Comparison of ENCODE assay signal across 8 mouse cellular contexts in the genomic region with DNA sequence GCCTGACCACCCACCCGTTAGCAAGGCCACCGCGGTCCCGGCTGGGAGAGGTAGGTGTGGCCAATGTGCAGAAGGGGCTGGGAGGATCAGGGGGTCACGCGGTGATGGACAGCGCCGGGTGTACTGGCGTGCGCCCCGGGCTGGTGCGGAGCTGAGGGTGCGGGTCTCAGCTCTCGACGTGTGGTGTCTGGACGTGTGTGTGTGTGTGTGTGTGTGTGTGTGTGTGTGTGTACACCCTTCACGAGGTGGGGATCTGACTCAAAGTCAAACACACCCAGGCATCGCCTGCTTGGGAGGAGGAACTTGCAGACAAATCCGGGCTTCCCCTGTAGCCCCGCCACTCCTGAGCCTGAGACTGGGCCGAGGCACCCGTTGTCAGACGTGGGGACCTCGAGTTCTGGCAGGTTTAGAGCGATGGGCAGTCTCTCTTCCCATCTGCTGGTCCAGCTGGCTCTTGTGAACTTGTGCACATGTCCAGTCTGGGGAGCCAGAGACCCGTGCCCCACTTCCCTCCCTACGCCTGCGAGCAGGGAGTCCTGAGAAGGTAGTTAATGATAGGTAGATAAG. TPM values are rescaled to one million over a fixed set of nuclear protein-coding genes. Genes with fewer than 3 reads are reported as not detected.
DNase-seq lines count a peak whose midpoint lies in the region; ATAC-seq and TF ChIP-seq lines count a peak whose summit lies in the region.

Cygb (minus strand) TSS at position 59 of the 567 bp plus-strand sequence.

- no peak for TF ChIP-seq CTCF in hindbrain, postnatal 0 days (IDR thresholded peaks at IDR 0.05; ENCODE audit: low read depth)

- DNase-seq in lung, postnatal 25 days (ENCODE audit: low spot score): no peak
- peak; percentile 89 for DNase-seq in cerebellum, adult 11-12 months
- peak; percentile 58 for DNase-seq in gastrocnemius, postnatal 14 days
- peak; percentile 51 for DNase-seq in hindbrain, postnatal 0 days (ENCODE audit: low spot score)
- no peak for DNase-seq in spleen, postnatal 36 days (ENCODE audit: low spot score in 2 of 2)

- intact Hi-C loops in gastrocnemius, postnatal 14 days (cut with DNase I; ENCODE audit: low total_unique reads): no loop called here

- no peaks in the 10 kb centered on the region for H3K36me3 ChIP-seq in lung, embryonic 15.5 days
- no peaks in the 10 kb centered on the region; the same call in 1 of the 2 replicates for H3K36me3 ChIP-seq in hindbrain, postnatal 0 days (ENCODE audit: insufficient read depth, low read length)
- no peaks in the 10 kb centered on the region for H3K36me3 ChIP-seq in liver, embryonic 15.5 days (replicated peaks)
- H3K36me3 ChIP-seq in stomach, embryonic 15.5 days: no peaks in the 10 kb centered on the region

- H3K4me3 ChIP-seq in lung, embryonic 15.5 days: peak within 1 kb of the TSS; percentile 52
- H3K4me3 ChIP-seq in hindbrain, postnatal 0 days (ENCODE audit: low read length): peak within 1 kb of the TSS; percentile 64
- peak within 1 kb of the TSS; percentile 38 for H3K4me3 ChIP-seq in liver, embryonic 15.5 days (replicated peaks)
- peak within 1 kb of the TSS; percentile 56 for H3K4me3 ChIP-seq in stomach, embryonic 15.5 days (replicated peaks)

- peaks cover 34% of the 10 kb centered on the region for H3K27me3 ChIP-seq in lung, embryonic 15.5 days
- no peaks in the 10 kb centered on the region for H3K27me3 ChIP-seq in hindbrain, postnatal 0 days (ENCODE audit: insufficient read depth, low read length)
- peaks cover 70% of the 10 kb centered on the region for H3K27me3 ChIP-seq in liver, embryonic 15.5 days
- peaks cover 27% of the 10 kb centered on the region for H3K27me3 ChIP-seq in stomach, embryonic 15.5 days (replicated peaks)

- H3K9me3 ChIP-seq in lung, embryonic 15.5 days: no peaks in the 10 kb centered on the region
- H3K9me3 ChIP-seq in hindbrain, postnatal 0 days (ENCODE audit: low read length): no peaks in the 10 kb centered on the region
- no peaks in the 10 kb centered on the region for H3K9me3 ChIP-seq in liver, embryonic 15.5 days (replicated peaks)
- H3K9me3 ChIP-seq in stomach, embryonic 15.5 days: no peaks in the 10 kb centered on the region

- H3K4me2 ChIP-seq in lung, embryonic 15.5 days: peak within 1 kb of the TSS; percentile 97
- peak within 1 kb of the TSS; percentile 95 for H3K4me2 ChIP-seq in hindbrain, postnatal 0 days (ENCODE audit: low read depth, low read length)
- peak within 1 kb of the TSS; percentile 59 for H3K4me2 ChIP-seq in liver, embryonic 15.5 days
- H3K4me2 ChIP-seq in stomach, embryonic 15.5 days: peak within 1 kb of the TSS; percentile 94

- WGBS in lung, embryonic 15.5 days: 6% methylated on average over 27 of the region's 28 CpGs
- WGBS in hindbrain, postnatal 0 days: 5% methylated on average over 28 of the region's 28 CpGs
- WGBS in liver, embryonic 15.5 days (ENCODE audit: insufficient replicate concordance): 6% methylated on average over 27 of the region's 28 CpGs
- 6% methylated on average over 28 of the region's 28 CpGs for WGBS in stomach, embryonic 15.5 days

- peaks cover 38% of the 10 kb centered on the region for H3K4me1 ChIP-seq in lung, embryonic 15.5 days
- H3K4me1 ChIP-seq in hindbrain, postnatal 0 days (ENCODE audit: insufficient read depth, low read length): peaks cover 25% of the 10 kb centered on the region
- peaks cover 28% of the 10 kb centered on the region for H3K4me1 ChIP-seq in liver, embryonic 15.5 days (replicated peaks)
- peaks cover 36% of the 10 kb centered on the region for H3K4me1 ChIP-seq in stomach, embryonic 15.5 days

- no peak for ATAC-seq in lung, embryonic 15.5 days (ENCODE audit: borderline replicate concordance, extremely low read depth, low FRiP score, low TSS enrichment)
- peak; percentile 65 for ATAC-seq in hindbrain, postnatal 0 days
- ATAC-seq in liver, embryonic 15.5 days (ENCODE audit: insufficient read depth): no peak
- no peak for ATAC-seq in stomach, embryonic 15.5 days (ENCODE audit: insufficient read depth, low FRiP score, low read depth)

- peak within 1 kb of the TSS; percentile 57 for H3K9ac ChIP-seq in lung, embryonic 15.5 days
- peak within 1 kb of the TSS; percentile 79 for H3K9ac ChIP-seq in hindbrain, postnatal 0 days (replicated peaks; ENCODE audit: low read length)
- no peak within 1 kb of the TSS for H3K9ac ChIP-seq in liver, embryonic 15.5 days
- H3K9ac ChIP-seq in stomach, embryonic 15.5 days: peak within 1 kb of the TSS; percentile 61

- no peak within 1 kb of the TSS for H3K27ac ChIP-seq in lung, embryonic 15.5 days
- peak within 1 kb of the TSS; percentile 75 for H3K27ac ChIP-seq in hindbrain, postnatal 0 days
- H3K27ac ChIP-seq in liver, embryonic 15.5 days (replicated peaks): no peak within 1 kb of the TSS
- H3K27ac ChIP-seq in stomach, embryonic 15.5 days: no peak within 1 kb of the TSS

RNA-seq across cellular contexts. Expression of gene Cygb, which starts in this region (rescaled TPM):
- 11.2 and 11.9 TPM in 2 replicates for polyA plus RNA-seq in lung, embryonic 15.5 days (2015; fragmentation: Nextera tagmentation; extraction: Ambion mirVana)
- total RNA-seq in gastrocnemius, postnatal 14 days (2021): 10 to 100 TPM; 16.8 to 22.8 TPM
- total RNA-seq in hindbrain, postnatal 0 days (2014; rRNA removed): 48.4 and 54.7 TPM in 2 replicates
- polyA plus RNA-seq in hindbrain, postnatal 0 days (2015; fragmentation: Nextera tagmentation; extraction: Ambion mirVana): 46.0 and 48.1 TPM in 2 replicates
- 0.84 and 1.0 TPM in 2 replicates for polyA plus RNA-seq in liver, embryonic 15.5 days (2015; fragmentation: Nextera tagmentation; extraction: Ambion mirVana)
- 16.7 and 17.7 TPM in 2 replicates for polyA plus RNA-seq in stomach, embryonic 15.5 days (2015; fragmentation: Nextera tagmentation; extraction: Ambion mirVana)

Comparison
In these comparisons a context has a peak if more than half of its experiments do, and no peak if none do; other contexts are left out.
1. DNase-seq: peak in cerebellum, adult 11-12 months (single experiment), gastrocnemius, postnatal 14 days (single experiment) and hindbrain, postnatal 0 days (single experiment); none in lung, postnatal 25 days (single experiment) and spleen, postnatal 36 days (0 of 2).
2. Peak in every context shown above with its lines, with median percentiles within 50 percentile points of each other: H3K4me2 ChIP-seq and H3K4me3 ChIP-seq.